Comparison of ENCODE assay signal across 23 mouse cellular contexts in genomic region chr8:90224172-90224571, GRCm38 (mm10).
"Had no signal": no experiment of that assay in that cellular context is flagged by ENCODE, and none has a peak within 500 bp of the region (broad histone marks: within the 10 kb centered on the region; RNA-seq: fewer than 3 reads in every experiment).

No protein-coding gene starts in this region.

- H3K4me1 ChIP-seq: heart, embryonic 10.5 days; heart, embryonic 12.5 days; hindbrain, embryonic 10.5 days; hindbrain, embryonic 12.5 days; limb, embryonic 13.5 days; limb, embryonic 15.5 days; liver, embryonic 12.5 days had no signal

- H3K27ac ChIP-seq: gastrocnemius, adult 2 months; heart, embryonic 10.5 days; hindbrain, embryonic 10.5 days; hindbrain, embryonic 12.5 days; hindbrain, embryonic 14.5 days; layer of hippocampus, adult 2 months; left cerebral cortex, adult 2 months; limb, embryonic 13.5 days; limb, embryonic 15.5 days; liver, embryonic 12.5 days; liver, embryonic 14.5 days had no signal

- H3K36me3 ChIP-seq: heart, embryonic 10.5 days; heart, embryonic 12.5 days; hindbrain, embryonic 10.5 days; hindbrain, embryonic 12.5 days; limb, embryonic 13.5 days; limb, embryonic 15.5 days; liver, embryonic 12.5 days had no signal

- DNase-seq: gastrocnemius, adult 2 months; gastrocnemius, postnatal 14 days; gastrocnemius, postnatal 36 days; heart, adult 18-20 months; heart, postnatal 10 days; heart, postnatal 4 days; kidney, adult 18-20 months; kidney, adult 8-10 months; kidney, postnatal 10 days; kidney, postnatal 25 days; kidney, postnatal 4 days; left cerebral cortex, postnatal 4 days had no signal

- H3K9me3 ChIP-seq: heart, embryonic 10.5 days; heart, embryonic 12.5 days; hindbrain, embryonic 10.5 days; hindbrain, embryonic 12.5 days; limb, embryonic 13.5 days; limb, embryonic 15.5 days; liver, embryonic 12.5 days had no signal

- H3K9ac ChIP-seq: heart, embryonic 12.5 days; hindbrain, embryonic 12.5 days; hindbrain, embryonic 14.5 days; limb, embryonic 13.5 days; limb, embryonic 15.5 days; liver, embryonic 12.5 days; liver, embryonic 14.5 days had no signal

- H3K4me3 ChIP-seq: gastrocnemius, adult 2 months; heart, embryonic 10.5 days; heart, embryonic 12.5 days; hindbrain, embryonic 10.5 days; hindbrain, embryonic 12.5 days; layer of hippocampus, adult 2 months; left cerebral cortex, adult 2 months; limb, embryonic 13.5 days; limb, embryonic 15.5 days; liver, embryonic 12.5 days had no signal
